Mouse (Mus musculus): ENCODE results near the gene Naa15.
"Not testable (repeated sequence)": the region's sequence is repeated elsewhere in the genome, so short reads cannot be mapped to it uniquely, and the experiment has no call there.

The Naa15 gene

GRCm38 (mm10) chr3:51415098-51416072 is at the start of gene Naa15:
Gene Naa15, plus strand, starts transcription at chr3:51415148.
- peak; percentile 70 for DNase-seq (ENCODE audit: extremely low read depth, low read depth)

DNA sequence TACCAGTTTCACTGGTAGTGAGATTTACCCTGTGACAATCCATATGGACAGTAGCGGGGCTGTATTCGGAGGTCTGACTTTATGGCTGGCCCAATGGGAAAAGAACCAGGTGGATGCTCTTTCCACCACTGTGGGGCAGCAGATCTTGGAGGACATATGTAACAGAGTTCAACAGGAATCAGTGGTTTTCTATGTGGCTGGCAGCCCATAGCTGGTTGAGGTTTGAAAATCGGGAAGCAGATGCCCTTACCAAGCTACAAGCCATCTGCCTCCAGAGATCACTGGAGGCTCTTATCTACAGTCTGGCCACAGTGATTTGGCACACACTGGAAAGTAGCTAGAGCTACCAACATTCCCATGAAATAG is 49.4 kb upstream of the Naa15 start:
- DNase-seq (ENCODE audit: extremely low read depth, low read depth): no peak

DNA sequence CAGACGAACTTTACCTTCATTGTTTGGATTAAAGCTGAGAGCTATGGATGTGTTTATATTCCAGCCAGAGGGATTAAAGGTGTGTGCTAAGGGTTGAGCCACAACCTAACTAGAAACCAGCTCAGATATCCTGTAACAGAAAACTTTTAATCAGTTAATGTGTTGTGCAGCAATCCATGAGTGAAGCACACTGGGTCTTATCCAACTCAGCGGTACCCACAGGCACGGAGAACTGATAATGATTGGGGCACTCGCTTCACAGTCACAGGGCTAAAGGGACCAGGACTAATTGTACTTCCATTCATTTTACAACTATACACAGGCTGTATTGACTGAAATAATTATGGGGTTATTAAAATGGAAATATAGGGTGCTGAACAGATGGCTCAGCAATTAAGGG is 48.0 kb upstream of the Naa15 start:
- DNase-seq (ENCODE audit: extremely low read depth, low read depth): no peak

GRCm38 (mm10) chr3:51368011-51368410 is 46.9 kb upstream of the Naa15 start:
- no peak for DNase-seq (ENCODE audit: extremely low read depth, low read depth)

GRCm38 (mm10) chr3:51371826-51372225 is 43.1 kb upstream of the Naa15 start:
- DNase-seq (ENCODE audit: extremely low read depth, low read depth): no peak

- no peak for DNase-seq (ENCODE audit: extremely low read depth, low read depth)
These were observed 42.1 kb upstream of the Naa15 start for GRCm38 (mm10) chr3:51372883-51373282.

- DNase-seq (ENCODE audit: extremely low read depth, low read depth): no peak
These were observed 41.4 kb upstream of the Naa15 start for GRCm38 (mm10) chr3:51373544-51373943.

DNA sequence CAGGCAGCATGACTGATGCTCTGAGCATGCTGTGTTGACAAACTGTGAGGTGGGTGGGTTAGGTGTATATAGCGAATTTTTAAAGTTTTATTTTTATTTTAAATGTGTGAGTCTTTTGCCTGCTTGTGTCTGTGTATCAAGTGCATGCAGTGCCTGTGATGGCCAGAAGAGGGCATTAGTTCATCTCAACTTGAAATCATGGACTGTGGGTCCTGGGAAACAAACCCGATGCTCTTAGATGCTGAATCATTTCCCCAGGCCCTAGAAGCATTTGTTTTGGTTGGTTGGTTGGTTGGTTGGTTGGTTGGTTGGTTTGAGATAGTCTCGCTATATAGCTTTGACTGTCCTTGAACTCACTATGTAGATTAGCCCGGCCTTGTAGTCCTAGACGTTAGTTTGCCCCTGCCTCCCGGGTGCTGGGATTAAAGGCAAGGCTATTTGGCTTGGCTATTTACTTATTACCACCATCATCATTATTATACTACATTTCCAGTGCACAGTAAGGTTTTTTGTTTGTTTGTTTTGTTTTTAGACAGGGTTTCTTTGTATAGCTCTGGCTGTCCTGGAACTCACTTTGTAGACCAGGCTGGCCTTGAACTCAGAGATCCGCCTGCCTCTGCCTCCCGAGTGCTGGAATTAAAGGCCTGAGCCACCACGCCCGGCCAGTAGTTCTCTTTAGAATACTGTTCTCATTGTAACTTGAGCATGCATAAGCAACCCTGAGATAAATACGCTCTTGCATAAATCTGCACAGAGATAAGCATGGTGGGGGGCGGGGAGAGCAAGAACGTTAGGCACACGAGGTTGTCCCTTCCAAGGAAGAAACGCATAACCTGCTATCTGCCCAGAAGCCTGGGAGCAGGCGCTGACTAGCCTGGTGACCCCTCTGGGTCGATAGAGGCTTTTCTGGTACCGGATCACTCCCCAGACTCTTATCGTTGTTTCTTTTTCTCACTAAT is 39.4 kb upstream of the Naa15 start:
- DNase-seq (ENCODE audit: extremely low read depth, low read depth): peak; percentile 78

DNA sequence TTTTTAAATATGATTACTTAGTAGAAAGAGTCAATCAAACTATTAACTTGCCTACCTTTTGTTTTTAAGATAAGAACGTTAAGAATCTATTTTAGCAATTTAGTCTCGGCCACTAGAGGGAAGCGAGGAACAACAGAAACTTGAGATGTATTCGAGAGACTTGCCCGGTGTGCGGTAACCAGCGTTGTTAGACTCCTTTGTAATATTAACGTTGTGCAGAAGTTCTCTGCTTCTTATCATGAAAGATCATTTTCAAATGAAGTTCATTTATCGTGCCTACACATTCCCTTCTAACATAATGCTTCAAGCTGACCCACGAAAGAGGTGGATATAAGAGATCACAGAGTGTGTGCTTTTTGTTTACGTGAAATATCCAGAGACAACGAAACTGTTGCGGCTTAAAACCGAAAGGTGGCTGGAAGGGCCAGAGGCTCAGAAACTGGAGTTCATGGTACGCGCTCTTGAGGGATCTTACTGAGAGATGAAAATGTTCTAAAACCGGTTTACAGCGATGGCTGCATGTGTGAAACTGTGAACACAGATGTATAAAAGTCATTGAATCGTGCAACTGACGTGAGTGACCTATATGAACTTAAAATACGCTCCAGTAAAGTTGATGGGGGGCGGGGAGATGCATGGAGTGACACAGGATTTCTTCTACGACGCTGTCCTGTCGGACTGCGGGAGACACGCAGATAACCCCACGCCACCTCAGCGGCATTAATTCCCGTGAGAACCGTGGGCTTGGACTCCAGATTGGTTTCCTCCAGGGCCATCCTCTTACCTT is 36.9 kb upstream of the Naa15 start:
- peak; percentile 74 for DNase-seq (ENCODE audit: extremely low read depth, low read depth)

DNA sequence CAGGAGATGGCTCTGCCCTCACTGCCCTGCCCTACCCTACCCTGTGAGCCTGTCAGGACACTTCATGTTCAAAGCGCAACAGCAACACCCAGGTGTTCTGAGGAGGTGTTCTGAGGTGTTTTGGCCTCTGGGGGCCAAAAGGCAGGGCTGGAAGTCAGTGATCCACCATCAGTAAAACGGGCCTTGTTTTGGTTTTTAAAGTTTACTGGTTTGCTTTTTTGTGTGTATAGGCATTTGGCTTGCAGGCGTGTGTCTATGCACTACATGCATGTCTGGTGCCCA is 36.3 kb upstream of the Naa15 start:
- DNase-seq (ENCODE audit: extremely low read depth, low read depth): no peak

DNA sequence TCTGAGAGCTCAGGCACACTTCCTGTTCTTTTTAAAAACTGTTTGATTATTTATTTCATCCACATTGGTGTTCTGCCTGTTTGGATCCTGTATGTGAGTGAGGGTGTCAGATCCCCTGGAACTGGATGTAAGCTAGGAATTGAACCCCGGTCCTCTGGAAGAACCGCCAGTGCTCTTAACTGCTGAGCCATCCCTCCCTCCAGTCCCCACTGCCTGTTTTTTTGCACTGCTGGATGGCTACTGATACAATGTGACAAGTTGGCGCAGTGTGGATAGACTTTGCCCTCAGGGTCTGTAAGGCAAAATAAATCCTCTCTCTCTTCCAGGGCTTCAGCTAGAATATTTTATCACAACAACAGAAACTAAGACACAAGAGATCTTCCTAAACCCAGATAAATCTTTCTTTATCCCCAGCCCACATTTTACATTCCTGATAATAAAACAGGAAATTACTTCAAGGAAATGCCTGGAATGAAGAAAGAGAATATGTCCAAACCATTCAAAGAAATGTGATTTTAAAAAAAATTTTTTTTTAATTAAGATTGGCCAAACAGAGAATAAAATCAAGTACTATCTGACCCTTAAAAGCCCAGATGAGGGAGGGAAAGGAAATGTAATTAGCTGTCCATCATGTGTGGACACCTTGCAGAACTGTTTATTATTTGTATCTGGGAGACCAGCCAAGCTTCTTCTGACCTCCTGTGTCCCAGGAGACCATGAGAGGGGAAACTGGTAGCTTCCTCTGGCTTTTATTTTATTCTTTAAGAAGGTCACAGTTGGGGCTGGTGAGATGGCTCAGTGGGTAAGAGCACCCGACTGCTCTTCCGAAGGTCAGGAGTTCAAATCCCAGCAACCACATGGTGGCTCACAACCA is 34.9 kb upstream of the Naa15 start:
- no peak for DNase-seq (ENCODE audit: extremely low read depth, low read depth)

- no peak for DNase-seq (ENCODE audit: extremely low read depth, low read depth)
These were observed 34.3 kb upstream of the Naa15 start for GRCm38 (mm10) chr3:51380660-51381014.

GRCm38 (mm10) chr3:51383409-51383808 is 31.5 kb upstream of the Naa15 start:
- DNase-seq (ENCODE audit: extremely low read depth, low read depth): no peak

- DNase-seq (ENCODE audit: extremely low read depth, low read depth): no peak
These were observed 28.4 kb upstream of the Naa15 start for GRCm38 (mm10) chr3:51386441-51387133.

DNA sequence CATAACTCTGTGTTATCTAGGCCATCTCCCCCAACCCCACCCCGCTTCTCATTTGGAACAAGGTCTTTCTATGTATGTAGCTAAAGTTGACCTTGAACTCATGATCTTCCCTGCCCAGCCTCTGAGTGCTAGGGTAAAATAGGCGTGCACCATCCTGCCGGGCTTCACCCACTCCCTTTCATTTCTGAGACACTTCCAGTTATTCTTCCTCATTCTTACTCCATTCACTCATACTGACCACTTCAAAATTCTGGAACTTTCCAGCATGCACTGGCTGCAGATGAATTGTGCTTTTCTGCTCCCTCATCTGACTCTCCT is 27.9 kb upstream of the Naa15 start:
- DNase-seq (ENCODE audit: extremely low read depth, low read depth): no peak

- no peak for DNase-seq (ENCODE audit: extremely low read depth, low read depth)
These were observed 27.0 kb upstream of the Naa15 start for GRCm38 (mm10) chr3:51387868-51388381.

GRCm38 (mm10) chr3:51388904-51389303 is 26.0 kb upstream of the Naa15 start:
- DNase-seq (ENCODE audit: extremely low read depth, low read depth): peak; percentile 61

DNA sequence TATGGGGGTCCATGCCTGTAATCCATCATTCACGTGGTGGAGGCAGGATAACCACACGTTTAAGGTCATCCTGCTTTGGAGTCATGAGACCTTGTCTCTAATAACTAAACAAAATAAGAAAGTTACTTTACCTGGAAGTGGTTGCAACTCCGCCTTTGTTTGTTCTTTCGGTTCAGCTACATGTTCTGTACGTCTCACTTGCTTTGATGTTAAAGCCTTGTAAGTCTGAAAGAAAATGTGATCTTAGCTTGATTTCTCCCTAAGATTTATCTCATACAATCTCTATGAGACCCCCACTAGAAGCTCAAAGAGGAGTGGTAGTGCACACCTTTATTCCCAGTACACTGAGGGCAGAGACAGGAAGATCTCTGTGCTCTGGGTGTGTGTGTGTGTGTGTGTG is 23.9 kb upstream of the Naa15 start:
- DNase-seq (ENCODE audit: extremely low read depth, low read depth): no peak

DNA sequence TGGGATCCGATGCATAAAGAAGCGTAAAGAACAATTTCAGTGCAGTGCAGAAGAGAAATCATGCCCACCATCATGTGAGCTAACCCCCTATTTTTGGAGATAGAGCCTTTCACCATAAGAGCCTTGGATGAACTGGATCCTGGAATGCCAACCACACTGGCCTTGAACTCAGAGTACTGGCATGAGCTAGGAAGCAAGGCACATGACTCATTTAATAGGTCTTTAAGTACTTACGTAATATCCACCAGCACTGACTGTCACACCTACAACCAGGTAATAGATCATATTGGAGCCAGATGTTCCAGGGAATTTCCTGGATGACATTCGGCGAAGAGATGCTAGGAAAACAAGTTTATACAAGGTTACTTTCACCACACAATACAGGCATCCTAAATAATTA is 23.4 kb upstream of the Naa15 start:
- DNase-seq (ENCODE audit: extremely low read depth, low read depth): no peak

DNA sequence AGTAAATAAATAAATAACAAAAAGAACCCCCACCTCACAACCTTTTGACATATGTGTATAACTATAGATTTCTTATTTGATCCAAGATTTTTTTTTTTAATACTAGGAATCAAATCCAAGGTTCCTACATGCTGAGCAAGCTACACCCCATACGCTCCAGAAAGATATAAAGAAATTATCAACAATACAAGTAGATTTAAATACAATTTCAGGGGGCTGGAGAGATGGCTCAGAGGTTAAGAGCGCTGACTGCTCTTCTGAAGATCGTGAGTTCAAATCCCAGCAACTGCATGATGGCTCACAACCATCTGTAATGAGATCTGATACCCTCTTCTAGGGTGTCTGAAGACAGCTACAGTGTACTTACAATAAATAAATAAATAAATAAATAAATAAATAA is 21.9 kb upstream of the Naa15 start:
- not testable (repeated sequence) for DNase-seq (ENCODE audit: extremely low read depth, low read depth)
